Mouse (Mus musculus) forebrain, embryonic 10.5 days (tissue): ENCODE results near the gene Ppme1. TPM values are rescaled to one million over a fixed set of nuclear protein-coding genes. Genes with fewer than 3 reads are reported as not detected.
A peak's percentile ranks its signal among the peaks of the same experiment; 100 is the strongest.

Experiments used
- DNase-seq: peaks from one replicate; pipeline ENCODE4 v3.0.0-alpha.2; 2017; ENCODE audit warnings: low spot score; ENCODE audit errors: extremely low spot score
- H3K27ac ChIP-seq: fragments of 300-500 bp; sonication (generic); 2 replicates; pipeline ENCODE4 v1.5.1; 2016; ENCODE audit warnings: mild to moderate bottlenecking
- H3K27me3 ChIP-seq: fragments of 300-500 bp; sonication (generic); 2 replicates; pipeline ENCODE4 v1.6.1; 2016; ENCODE audit warnings: mild to moderate bottlenecking; ENCODE audit not compliant: poor library complexity, severe bottlenecking
- H3K36me3 ChIP-seq: fragments of 300-500 bp; sonication (generic); replicated peaks from 2 replicates; pipeline ENCODE4 v1.6.1; 2016; ENCODE audit warnings: mild to moderate bottlenecking, moderate library complexity
- H3K4me1 ChIP-seq: fragments of 300-500 bp; sonication (generic); 2 replicates; pipeline ENCODE4 v1.6.1; 2016
- H3K4me3 ChIP-seq: fragments of 300-500 bp; sonication (generic); 2 replicates; pipeline ENCODE4 v1.5.1; 2016; ENCODE audit warnings: mild to moderate bottlenecking, moderate library complexity
- H3K9me3 ChIP-seq: fragments of 300-500 bp; sonication (generic); 2 replicates; pipeline ENCODE4 v1.6.1; 2016; ENCODE audit warnings: mild to moderate bottlenecking, moderate library complexity
- WGBS: fragments of 180-500 bp; shearing (Covaris S2); methylation state at CpG from one replicate; pipeline ENCODE4 v1.1.7; 2016; 5-methylcytosine and 5-hydroxymethylcytosine counted together
- polyA plus RNA-seq: library from polyadenylated mRNA; unstranded; fragments of >200 nt; fragmentation: Nextera tagmentation; extraction: Ambion mirVana; gene quantifications from 2 replicates; pipeline ENCODE4 v1.2.1, GENCODE M21; 2016

Gene Ppme1
- polyA plus RNA-seq, 1 experiment from 2014 or later = 80.2 TPM

GRCm38 (mm10) chr7:100288622-100289021, 83.5 kb downstream of the Ppme1 start:
- peaks cover 65% of the 10 kb centered on the region for H3K27me3 ChIP-seq
- H3K4me1 ChIP-seq = peaks cover 29% of the 10 kb centered on the region
- H3K27ac ChIP-seq = peak overlapping the region; percentile 83
- peak; percentile 29 for DNase-seq
- peak overlapping the region; percentile 4; the same call in 1 of the 2 replicates for H3K4me3 ChIP-seq
- no peaks in the 10 kb centered on the region for H3K36me3 ChIP-seq
- H3K9me3 ChIP-seq = no peaks in the 10 kb centered on the region
- WGBS = 44% methylated on average over 11 of the region's 11 CpGs

DNA sequence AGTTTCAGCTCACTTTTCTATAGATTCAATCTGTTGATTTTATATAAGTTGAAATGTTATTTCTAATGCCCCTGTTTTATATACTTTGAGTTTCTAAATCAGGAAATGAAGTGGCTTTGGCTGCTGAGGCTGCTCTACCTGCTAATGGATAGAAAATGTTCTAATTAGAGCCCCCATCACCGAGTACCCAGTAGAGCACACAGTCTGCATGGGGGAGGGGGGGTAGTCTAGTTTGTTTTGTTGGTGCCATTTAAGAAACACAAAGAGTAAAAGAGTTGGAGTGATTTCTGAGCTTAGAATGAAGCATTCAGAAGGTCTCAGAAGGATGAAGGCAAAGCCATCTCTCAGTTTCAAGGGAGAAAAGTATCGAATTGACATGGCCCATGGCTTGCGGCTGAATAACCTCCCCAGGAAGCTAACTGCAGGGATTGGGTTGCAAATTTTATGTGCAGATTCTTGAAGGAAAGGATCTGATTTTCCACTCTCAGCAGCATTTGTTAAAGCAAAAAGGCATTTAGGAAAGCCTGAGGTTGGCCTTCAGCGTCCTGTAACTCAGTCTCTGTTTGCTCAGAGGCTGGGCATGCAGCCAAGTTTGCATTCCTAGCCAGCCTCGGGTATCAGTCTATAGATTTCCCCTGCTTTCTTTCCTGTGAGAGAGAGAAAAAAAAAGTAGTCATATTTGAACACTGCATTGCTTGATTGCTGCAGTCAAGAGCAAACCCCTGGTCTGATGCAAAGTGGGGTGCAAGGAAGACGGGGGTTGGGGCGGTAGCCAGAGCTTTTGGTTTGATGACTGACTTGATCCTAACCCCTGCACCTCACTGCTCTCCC, 84.1 kb downstream of the Ppme1 start:
- Histone ChIP-seq H3K27me3 (peaks cover 70% of the 10 kb centered on the region), H3K9me3 (no peaks in the 10 kb centered on the region), H3K4me3 (peak overlapping the region; percentile 4; the same call in 1 of the 2 replicates), H3K4me1 (peaks cover 32% of the 10 kb centered on the region), H3K36me3 (no peaks in the 10 kb centered on the region), H3K27ac (peak overlapping the region; percentile 83)
- 49% methylated on average over 7 of the region's 7 CpGs for WGBS
- DNase-seq = no peak

DNA sequence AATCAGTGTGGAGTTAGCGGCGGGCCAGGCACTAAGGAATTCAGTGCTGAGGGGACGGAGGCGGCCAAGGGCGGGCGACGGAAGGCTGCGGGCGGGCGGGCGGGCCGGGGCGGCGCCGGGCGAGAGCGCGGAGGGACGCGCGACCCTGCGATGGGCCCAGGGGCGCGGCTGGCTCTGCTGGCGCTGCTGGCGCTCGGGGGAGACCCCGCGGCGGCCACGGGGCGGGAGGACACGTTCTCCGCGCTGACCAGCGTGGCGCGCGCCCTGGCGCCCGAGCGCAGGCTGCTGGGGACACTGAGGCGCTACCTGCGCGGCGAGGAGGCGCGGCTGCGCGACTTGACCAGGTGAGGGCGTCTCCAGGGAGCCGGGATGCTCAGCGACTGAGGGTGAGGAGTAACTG, 86.7 kb downstream of the Ppme1 start, which contains the start of gene P4ha3:
Gene P4ha3, plus strand, starts transcription at position 138 of the 400 bp plus-strand sequence.
- Histone ChIP-seq H3K4me1 (peaks cover 39% of the 10 kb centered on the region), H3K9me3 (no peaks in the 10 kb centered on the region), H3K27ac (peak within 1 kb of the TSS; percentile 84), H3K4me3 (peak within 1 kb of the TSS; percentile 75), H3K36me3 (no peaks in the 10 kb centered on the region), H3K27me3 (peaks cover 75% of the 10 kb centered on the region)
- WGBS = 1% methylated on average over 42 of the region's 53 CpGs
- peak; percentile 35 for DNase-seq

DNA sequence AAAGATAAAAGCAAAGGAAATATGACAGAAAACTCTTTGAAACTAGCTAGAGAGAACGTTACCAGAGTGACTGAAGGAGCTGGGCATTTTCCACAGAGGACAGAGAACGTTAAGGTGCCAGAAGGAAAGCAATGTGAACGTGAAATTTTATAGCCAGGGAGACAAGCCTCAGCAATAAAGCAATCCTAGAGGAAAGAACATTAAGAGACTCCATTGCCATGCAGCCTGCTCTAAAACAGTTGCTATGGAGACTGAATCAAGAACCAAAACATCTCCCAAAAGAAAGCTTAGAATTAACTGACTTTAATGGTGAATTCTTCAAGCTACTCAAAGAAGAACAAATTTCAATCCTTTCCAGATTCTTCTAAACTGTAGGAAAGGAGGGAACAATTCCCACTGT, 88.8 kb downstream of the Ppme1 start:
- WGBS = 56% methylated on average over 3 of the region's 3 CpGs
- H3K9me3 ChIP-seq = no peaks in the 10 kb centered on the region
- H3K4me1 ChIP-seq = peaks cover 30% of the 10 kb centered on the region
- no peak overlapping the region for H3K27ac ChIP-seq
- no peaks in the 10 kb centered on the region for H3K36me3 ChIP-seq
- DNase-seq = no peak
- H3K4me3 ChIP-seq = no peak overlapping the region
- H3K27me3 ChIP-seq = peaks cover 56% of the 10 kb centered on the region

GRCm38 (mm10) chr7:100281596-100281995, 90.5 kb downstream of the Ppme1 start:
- DNase-seq = no peak
- Histone ChIP-seq H3K27ac (no peak overlapping the region), H3K9me3 (no peaks in the 10 kb centered on the region), H3K4me3 (no peak overlapping the region), H3K4me1 (peaks cover 20% of the 10 kb centered on the region), H3K27me3 (peaks cover 39% of the 10 kb centered on the region), H3K36me3 (no peaks in the 10 kb centered on the region)
- WGBS = 58% methylated on average over 3 of the region's 3 CpGs

GRCm38 (mm10) chr7:100279803-100280202, 92.3 kb downstream of the Ppme1 start:
- 0% methylated on average over 1 of the region's 1 CpGs for WGBS
- H3K27me3 ChIP-seq = peaks cover 21% of the 10 kb centered on the region
- no peaks in the 10 kb centered on the region for H3K36me3 ChIP-seq
- no peak for DNase-seq
- no peaks in the 10 kb centered on the region for H3K9me3 ChIP-seq
- H3K4me1 ChIP-seq = peaks cover 10% of the 10 kb centered on the region
- no peak overlapping the region for H3K4me3 ChIP-seq
- H3K27ac ChIP-seq = no peak overlapping the region

Other genes with a start within 250 kb of the Ppme1 start
- gene Lipt2, start 213.0 kb downstream of the Ppme1 start, polyA plus RNA-seq = 22.7 and 24.7 TPM in 2 replicates
- gene Kcne3, start 195.8 kb downstream of the Ppme1 start, polyA plus RNA-seq = 6.5 and 10.0 TPM in 2 replicates
- gene Pgm2l1, start 144.9 kb downstream of the Ppme1 start, polyA plus RNA-seq = 3.1 and 3.7 TPM in 2 replicates
- 0.27 and 0.81 TPM in 2 replicates for gene P4ha3, start 86.8 kb downstream of the Ppme1 start, polyA plus RNA-seq
- 38.9 and 39.4 TPM in 2 replicates for gene C2cd3, start 74 bp downstream of the Ppme1 start, polyA plus RNA-seq
- gene Ucp3, start 100.7 kb upstream of the Ppme1 start, polyA plus RNA-seq = not detected in 2 replicates
- 78.7 and 93.9 TPM in 2 replicates for gene Ucp2, start 121.0 kb upstream of the Ppme1 start, polyA plus RNA-seq
- 0.26 and 0.30 TPM in 2 replicates for gene Dnajb13, start 142.7 kb upstream of the Ppme1 start, polyA plus RNA-seq
- gene Coa4, start 164.8 kb upstream of the Ppme1 start, polyA plus RNA-seq = 20.4 and 20.6 TPM in 2 replicates
- 83.8 and 83.9 TPM in 2 replicates for gene Rab6a, start 235.1 kb upstream of the Ppme1 start, polyA plus RNA-seq
- gene Mrpl48, start 236.0 kb upstream of the Ppme1 start, polyA plus RNA-seq = 55.8 and 56.6 TPM in 2 replicates